Mouse (Mus musculus): ENCODE measurements around the gene Zfp709.
"Not testable (repeated sequence)": the region's sequence is repeated elsewhere in the genome, so short reads cannot be mapped to it uniquely, and the experiment has no call there.

DNA sequence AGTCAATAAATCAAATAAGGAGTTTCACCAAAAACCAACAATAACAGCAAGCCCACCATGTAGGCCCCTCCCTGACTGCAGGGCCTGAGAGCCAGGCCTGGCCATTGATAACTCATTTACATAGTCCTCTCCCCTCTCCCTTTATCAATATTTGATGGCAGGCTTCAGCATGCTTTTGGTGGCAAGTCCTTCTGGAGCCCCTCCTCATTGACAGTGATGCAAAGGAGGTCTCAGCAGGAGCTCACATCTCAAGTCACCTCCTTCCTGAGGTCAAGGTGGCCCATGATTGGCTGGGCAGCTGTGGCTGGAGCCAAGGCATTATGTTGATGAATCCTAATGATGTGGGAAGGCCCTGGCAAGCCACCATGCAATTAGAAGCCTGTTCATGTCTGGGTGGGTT, 19.8 kb upstream of the Zfp709 start:
- TF ChIP-seq POLR2A (IDR thresholded peaks at IDR 0.05; ENCODE audit: control insufficient read depth in 1 of 2, insufficient read depth in 1 of 2, low read depth in 1 of 2, low read length in 2 of 2, poor library complexity in 1 of 2); ETS1 (IDR thresholded peaks at IDR 0.05; ENCODE audit: low read depth, low read length); UBTF (IDR thresholded peaks at IDR 0.05; ENCODE audit: borderline replicate concordance, insufficient read depth, low read depth, low read length); EP300 (IDR thresholded peaks at IDR 0.05; ENCODE audit: low read depth in 1 of 2, low read length in 2 of 2); GABPA (IDR thresholded peaks at IDR 0.05; ENCODE audit: low read depth, low read length); CTCF (IDR thresholded peaks at IDR 0.05 in 2 of 3, conservative IDR thresholded peaks at IDR 0.05 in 1 of 3; ENCODE audit: control insufficient read depth in 1 of 3, insufficient read depth in 1 of 3, low read depth in 2 of 3, low read length in 3 of 3, poor library complexity in 1 of 3, severe bottlenecking in 1 of 3); GATA1 (IDR thresholded peaks at IDR 0.05; ENCODE audit: low read depth, low read length); ZKSCAN1 (IDR thresholded peaks at IDR 0.05; ENCODE audit: low read depth, low read length); TCF12 (IDR thresholded peaks at IDR 0.05; ENCODE audit: low read depth, low read length); MAX (IDR thresholded peaks at IDR 0.05; ENCODE audit: low read length); MXI1 (IDR thresholded peaks at IDR 0.05; ENCODE audit: low read depth, low read length); MYC (IDR thresholded peaks at IDR 0.05; ENCODE audit: low read depth, low read length): not testable (repeated sequence)

All from MEL (cell line).